9 mouse cellular contexts compared by ENCODE assay signal in the genomic region with DNA sequence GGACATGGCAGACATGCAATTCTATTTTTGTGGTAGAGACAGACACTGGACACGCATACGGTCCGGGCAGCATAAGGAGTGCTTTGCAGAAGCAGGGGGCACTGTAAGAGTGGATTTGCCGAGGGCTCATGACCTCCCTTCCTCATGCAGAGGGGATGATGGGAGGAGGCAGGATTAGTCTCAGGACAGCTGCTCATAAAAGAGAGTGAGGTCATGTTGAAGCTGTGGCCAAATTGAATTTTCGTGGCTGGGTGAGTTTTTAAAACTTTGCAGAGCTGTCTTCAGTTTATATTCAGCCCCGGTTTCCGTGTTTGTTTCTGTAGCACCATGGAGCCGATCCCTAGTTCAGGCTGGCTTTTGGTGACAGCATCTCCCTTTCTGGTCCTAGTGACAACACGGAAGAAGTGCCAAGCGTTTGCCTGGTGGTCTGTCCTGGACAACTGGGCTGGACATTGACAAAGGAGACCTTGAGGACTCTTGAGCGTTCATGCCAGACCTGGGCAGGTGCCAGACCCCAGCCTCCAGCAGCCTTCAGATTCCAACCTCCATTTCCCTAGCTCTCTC. TPM values are rescaled to one million over a fixed set of nuclear protein-coding genes. Genes with fewer than 3 reads are reported as not detected.
A peak's percentile ranks its signal among the peaks of the same experiment; 100 is the strongest.
DNase-seq lines count a peak whose midpoint lies in the region; ATAC-seq and TF ChIP-seq lines count a peak whose summit lies in the region.
"Had no signal": no experiment of that assay in that cellular context is flagged by ENCODE, and none has a peak within 500 bp of the region (broad histone marks: within the 10 kb centered on the region; RNA-seq: fewer than 3 reads in every experiment).

No protein-coding gene starts in this region.

- H3K79me2 ChIP-seq in heart, adult 2 months (replicated peaks; ENCODE audit: control insufficient read depth, insufficient read depth, low read length), result no peaks in the 10 kb centered on the region

- no peak for ATAC-seq in liver, embryonic 11.5 days (replicated peaks; ENCODE audit: low FRiP score)
- no peak for ATAC-seq in megakaryocyte-erythroid progenitor cell, adult 5-6 weeks (replicated peaks; ENCODE audit: low FRiP score, low TSS enrichment, poor library complexity, severe bottlenecking)

- DNase-seq in left cerebral cortex, adult 18-20 months (ENCODE audit: low spot score in 2 of 2), result peak; percentile 8 to 14
- DNase-seq in left cerebral cortex, adult 11 months (ENCODE audit: low spot score), result no peak
- peak; percentile 60 for DNase-seq in cerebellum, adult 9-11 months
- peak; percentile 79 to 84 for DNase-seq in heart, adult 2 months
- peak; percentile 24 for DNase-seq in kidney, adult 9 months
- no peak for DNase-seq in liver, embryonic 11.5 days (ENCODE audit: low spot score)
- DNase-seq in right cerebral cortex, postnatal 4 days, result peak; percentile 27

- peak; percentile 40 for TF ChIP-seq CTCF in heart, adult 2 months (IDR thresholded peaks at IDR 0.05)

- intact Hi-C loops in heart, adult 2 months (cut with DNase I), result loop anchor here (1.0 to 2.0 kb wide), 2 partner anchors 75 to 133 kb away; no protein-coding TSS in a partner anchor

- peaks cover 7% of the 10 kb centered on the region for H3K4me1 ChIP-seq in heart, adult 2 months (ENCODE audit: control insufficient read depth, insufficient read depth, low read length)
- H3K4me1 ChIP-seq in liver, embryonic 11.5 days (replicated peaks; ENCODE audit: control insufficient read depth, insufficient read depth, low read length), result peaks cover 3% of the 10 kb centered on the region
- H3K4me1 ChIP-seq: neural tube, embryonic 12.5 days had no signal

- no peak overlapping the region for H3K9ac ChIP-seq in heart, adult 2 months (ENCODE audit: low read depth, low read length)
- no peak overlapping the region for H3K9ac ChIP-seq in liver, embryonic 11.5 days (ENCODE audit: low read depth, low read length)
- H3K9ac ChIP-seq: neural tube, embryonic 12.5 days had no signal

- no peak overlapping the region for H3K4me2 ChIP-seq in liver, embryonic 11.5 days
- H3K4me2 ChIP-seq: neural tube, embryonic 12.5 days had no signal

- WGBS in heart, adult 2 months, result 20% methylated on average over 11 of the region's 11 CpGs
- 66% methylated on average over 11 of the region's 11 CpGs for WGBS in liver, embryonic 11.5 days

- peak; percentile 40; the same call in 1 of the 2 replicates for TF ChIP-seq POLR2A in heart, adult 2 months (IDR thresholded peaks at IDR 0.05; ENCODE audit: insufficient read depth, low read depth, low read length)

- H3K27me3 ChIP-seq in heart, adult 2 months (ENCODE audit: control insufficient read depth, insufficient read depth, low read length), result no peaks in the 10 kb centered on the region
- H3K27me3 ChIP-seq in liver, embryonic 11.5 days (replicated peaks; ENCODE audit: control insufficient read depth, insufficient read depth, low read length), result no peaks in the 10 kb centered on the region
- H3K27me3 ChIP-seq: neural tube, embryonic 12.5 days had no signal

- no peaks in the 10 kb centered on the region for H3K9me3 ChIP-seq in liver, embryonic 11.5 days (ENCODE audit: control insufficient read depth, low read length)
- H3K9me3 ChIP-seq: neural tube, embryonic 12.5 days had no signal

- peaks cover 2% of the 10 kb centered on the region; the same call in 1 of the 2 replicates for H3K36me3 ChIP-seq in heart, adult 2 months (ENCODE audit: control insufficient read depth, insufficient read depth, low read length)
- no peaks in the 10 kb centered on the region for H3K36me3 ChIP-seq in liver, embryonic 11.5 days (ENCODE audit: control insufficient read depth, insufficient read depth, low read length)
- H3K36me3 ChIP-seq: neural tube, embryonic 12.5 days had no signal

- H3K4me3 ChIP-seq in heart, adult 2 months, result no peak overlapping the region
- no peak overlapping the region for H3K4me3 ChIP-seq in liver, embryonic 11.5 days (ENCODE audit: low read depth, low read length)
- H3K4me3 ChIP-seq: neural tube, embryonic 12.5 days had no signal

- peak overlapping the region; percentile 70 for H3K27ac ChIP-seq in heart, adult 2 months
- H3K27ac ChIP-seq in liver, embryonic 11.5 days (ENCODE audit: low read depth, low read length), result peak overlapping the region; percentile 25; the same call in 1 of the 2 replicates
- H3K27ac ChIP-seq: neural tube, embryonic 12.5 days had no signal

- TF ChIP-seq EP300 in heart, adult 2 months (IDR thresholded peaks at IDR 0.05; ENCODE audit: insufficient read depth, low read depth, low read length), result peak; percentile 67; the same call in 1 of the 2 replicates

RNA-seq across cellular contexts. Expression of gene Cdrt4, which starts 46.8 kb away (rescaled TPM):
- not detected for total RNA-seq in left cerebral cortex, adult 18-20 months (2021)
- total RNA-seq in heart, adult 2 months (2021), result not detected
- 1.4 TPM in 1 of 2 replicates, not detected in the other for polyA plus RNA-seq in heart, adult 2 months (2012; rRNA removed)
- 0.26 TPM in 1 of 2 replicates, not detected in the other for polyA plus RNA-seq in liver, embryonic 11.5 days (2014; fragmentation: Nextera tagmentation; extraction: Ambion mirVana)
- total RNA-seq in megakaryocyte-erythroid progenitor cell, adult 5-6 weeks (2014; fragmentation: Nextera tagmentation), result not detected in 2 replicates
- total RNA-seq in megakaryocyte-erythroid progenitor cell, adult 5-6 weeks (2017), result not detected in 2 replicates

Comparison
In these comparisons a context has a peak if more than half of its experiments do, and no peak if none do; other contexts are left out.
1. DNase-seq: peak in left cerebral cortex, adult 18-20 months (2 of 2), cerebellum, adult 9-11 months (single experiment), heart, adult 2 months (2 of 2), kidney, adult 9 months (single experiment) and right cerebral cortex, postnatal 4 days (single experiment); none in left cerebral cortex, adult 11 months (single experiment) and liver, embryonic 11.5 days (single experiment).